Mouse (Mus musculus) forebrain, embryonic 10.5 days (tissue): ENCODE data around the gene Wdpcp. TPM values are rescaled to one million over a fixed set of nuclear protein-coding genes. Genes with fewer than 3 reads are reported as not detected.
A peak's percentile ranks its signal among the peaks of the same experiment; 100 is the strongest.
"Not testable (repeated sequence)": the region's sequence is repeated elsewhere in the genome, so short reads cannot be mapped to it uniquely, and the experiment has no call there.

Experiments used
- DNase-seq: peaks from one replicate; pipeline ENCODE4 v3.0.0-alpha.2; 2017; ENCODE audit warnings: low spot score; ENCODE audit errors: extremely low spot score
- H3K27ac ChIP-seq: fragments of 300-500 bp; sonication (generic); 2 replicates; pipeline ENCODE4 v1.5.1; 2016; ENCODE audit warnings: mild to moderate bottlenecking
- H3K27me3 ChIP-seq: fragments of 300-500 bp; sonication (generic); 2 replicates; pipeline ENCODE4 v1.6.1; 2016; ENCODE audit warnings: mild to moderate bottlenecking; ENCODE audit not compliant: poor library complexity, severe bottlenecking
- H3K36me3 ChIP-seq: fragments of 300-500 bp; sonication (generic); replicated peaks from 2 replicates; pipeline ENCODE4 v1.6.1; 2016; ENCODE audit warnings: mild to moderate bottlenecking, moderate library complexity
- H3K4me1 ChIP-seq: fragments of 300-500 bp; sonication (generic); 2 replicates; pipeline ENCODE4 v1.6.1; 2016
- H3K4me3 ChIP-seq: fragments of 300-500 bp; sonication (generic); 2 replicates; pipeline ENCODE4 v1.5.1; 2016; ENCODE audit warnings: mild to moderate bottlenecking, moderate library complexity
- H3K9me3 ChIP-seq: fragments of 300-500 bp; sonication (generic); 2 replicates; pipeline ENCODE4 v1.6.1; 2016; ENCODE audit warnings: mild to moderate bottlenecking, moderate library complexity
- WGBS: fragments of 180-500 bp; shearing (Covaris S2); methylation state at CpG from one replicate; pipeline ENCODE4 v1.1.7; 2016; 5-methylcytosine and 5-hydroxymethylcytosine counted together
- polyA plus RNA-seq: library from polyadenylated mRNA; unstranded; fragments of >200 nt; fragmentation: Nextera tagmentation; extraction: Ambion mirVana; gene quantifications from 2 replicates; pipeline ENCODE4 v1.2.1, GENCODE M21; 2016

Gene Wdpcp
- polyA plus RNA-seq = 11.4 and 11.9 TPM in 2 replicates

- DNase-seq = peak; percentile 95
- Histone ChIP-seq H3K4me1 (peaks cover 30% of the 10 kb centered on the region), H3K27me3 (no peaks in the 10 kb centered on the region), H3K36me3 (peaks cover 4% of the 10 kb centered on the region; the same call in 1 of the 2 replicates), H3K27ac (peak within 1 kb of the TSS; percentile 90), H3K9me3 (no peaks in the 10 kb centered on the region), H3K4me3 (peak within 1 kb of the TSS; percentile 83)
- 0% methylated on average over 42 of the region's 42 CpGs for WGBS
These were observed at the start of gene Wdpcp, which contains the start of gene Mdh1 for GRCm38 (mm10) chr11:21571700-21572381. Gene Wdpcp, plus strand, starts transcription at chr11:21572235. Gene Mdh1, minus strand, starts transcription at chr11:21572367.

- no peaks in the 10 kb centered on the region for H3K27me3 ChIP-seq
- H3K27ac ChIP-seq = no peak overlapping the region
- H3K4me3 ChIP-seq = no peak overlapping the region
- 70% methylated on average over 2 of the region's 2 CpGs for WGBS
- no peaks in the 10 kb centered on the region for H3K9me3 ChIP-seq
- no peaks in the 10 kb centered on the region for H3K4me1 ChIP-seq
- no peak for DNase-seq
- no peaks in the 10 kb centered on the region for H3K36me3 ChIP-seq
These were observed 43.2 kb upstream of the Wdpcp start for GRCm38 (mm10) chr11:21528676-21529394.

GRCm38 (mm10) chr11:21530856-21531255, 41.2 kb upstream of the Wdpcp start:
- H3K4me1 ChIP-seq, H3K9me3 ChIP-seq, H3K27ac ChIP-seq, H3K27me3 ChIP-seq, DNase-seq, H3K36me3 ChIP-seq, H3K4me3 ChIP-seq: not testable (repeated sequence)
- 88% methylated on average over 2 of the region's 2 CpGs for WGBS

GRCm38 (mm10) chr11:21540072-21540471, 32.0 kb upstream of the Wdpcp start:
- WGBS = 86% methylated on average over 2 of the region's 2 CpGs

GRCm38 (mm10) chr11:21540622-21541021, 31.4 kb upstream of the Wdpcp start:
- Histone ChIP-seq H3K4me1 (no peaks in the 10 kb centered on the region), H3K27ac (no peak overlapping the region), H3K27me3 (no peaks in the 10 kb centered on the region), H3K4me3 (no peak overlapping the region), H3K36me3 (no peaks in the 10 kb centered on the region), H3K9me3 (no peaks in the 10 kb centered on the region)
- WGBS = 97% methylated on average over 2 of the region's 2 CpGs
- DNase-seq = no peak

More at GRCm38 (mm10) chr11:21540072-21540471, 32.0 kb upstream of the Wdpcp start:
- DNase-seq = no peak
- no peaks in the 10 kb centered on the region for H3K4me1 ChIP-seq
- no peak overlapping the region for H3K4me3 ChIP-seq
- H3K27me3 ChIP-seq = no peaks in the 10 kb centered on the region
- no peak overlapping the region for H3K27ac ChIP-seq
- no peaks in the 10 kb centered on the region for H3K9me3 ChIP-seq
- H3K36me3 ChIP-seq = no peaks in the 10 kb centered on the region

GRCm38 (mm10) chr11:21542731-21543130, 29.3 kb upstream of the Wdpcp start:
- H3K27me3 ChIP-seq = no peaks in the 10 kb centered on the region
- no peak for DNase-seq
- 77% methylated on average over 5 of the region's 5 CpGs for WGBS

GRCm38 (mm10) chr11:21545021-21545420, 27.0 kb upstream of the Wdpcp start:
- Histone ChIP-seq H3K9me3 (no peaks in the 10 kb centered on the region), H3K27ac (no peak overlapping the region), H3K4me3 (no peak overlapping the region), H3K27me3 (no peaks in the 10 kb centered on the region), H3K4me1 (no peaks in the 10 kb centered on the region), H3K36me3 (no peaks in the 10 kb centered on the region)
- 77% methylated on average over 2 of the region's 2 CpGs for WGBS
- no peak for DNase-seq

More at GRCm38 (mm10) chr11:21542731-21543130, 29.3 kb upstream of the Wdpcp start:
- H3K9me3 ChIP-seq = no peaks in the 10 kb centered on the region
- no peak overlapping the region for H3K4me3 ChIP-seq
- H3K36me3 ChIP-seq = no peaks in the 10 kb centered on the region
- no peaks in the 10 kb centered on the region for H3K4me1 ChIP-seq
- H3K27ac ChIP-seq = no peak overlapping the region

GRCm38 (mm10) chr11:21545951-21546350, 26.1 kb upstream of the Wdpcp start:
- no peak overlapping the region for H3K4me3 ChIP-seq
- H3K36me3 ChIP-seq = no peaks in the 10 kb centered on the region
- H3K4me1 ChIP-seq = no peaks in the 10 kb centered on the region
- no peak overlapping the region for H3K27ac ChIP-seq
- no peak for DNase-seq
- no peaks in the 10 kb centered on the region for H3K27me3 ChIP-seq
- no peaks in the 10 kb centered on the region for H3K9me3 ChIP-seq

GRCm38 (mm10) chr11:21546671-21547070, 25.4 kb upstream of the Wdpcp start:
- no peaks in the 10 kb centered on the region for H3K4me1 ChIP-seq
- 75% methylated on average over 1 of the region's 1 CpGs for WGBS
- H3K4me3 ChIP-seq = no peak overlapping the region
- H3K27me3 ChIP-seq = no peaks in the 10 kb centered on the region
- no peaks in the 10 kb centered on the region for H3K9me3 ChIP-seq
- DNase-seq = no peak
- H3K27ac ChIP-seq = no peak overlapping the region
- no peaks in the 10 kb centered on the region for H3K36me3 ChIP-seq

GRCm38 (mm10) chr11:21547518-21547917, 24.5 kb upstream of the Wdpcp start:
- H3K9me3 ChIP-seq = no peaks in the 10 kb centered on the region
- DNase-seq = no peak
- H3K36me3 ChIP-seq = no peaks in the 10 kb centered on the region
- no peaks in the 10 kb centered on the region for H3K4me1 ChIP-seq
- H3K27me3 ChIP-seq = no peaks in the 10 kb centered on the region
- no peak overlapping the region for H3K4me3 ChIP-seq
- H3K27ac ChIP-seq = no peak overlapping the region

GRCm38 (mm10) chr11:21549052-21549451, 23.0 kb upstream of the Wdpcp start:
- Histone ChIP-seq H3K36me3 (no peaks in the 10 kb centered on the region), H3K27ac (no peak overlapping the region), H3K27me3 (no peaks in the 10 kb centered on the region), H3K4me3 (no peak overlapping the region), H3K4me1 (no peaks in the 10 kb centered on the region), H3K9me3 (no peaks in the 10 kb centered on the region)
- WGBS = 91% methylated on average over 2 of the region's 2 CpGs
- no peak for DNase-seq

GRCm38 (mm10) chr11:21549754-21550153, 22.3 kb upstream of the Wdpcp start:
- WGBS = 93% methylated on average over 4 of the region's 4 CpGs
- no peak overlapping the region for H3K4me3 ChIP-seq
- H3K27me3 ChIP-seq = no peaks in the 10 kb centered on the region
- no peaks in the 10 kb centered on the region for H3K36me3 ChIP-seq
- H3K9me3 ChIP-seq = no peaks in the 10 kb centered on the region
- H3K4me1 ChIP-seq = no peaks in the 10 kb centered on the region
- H3K27ac ChIP-seq = no peak overlapping the region
- DNase-seq = no peak
